Mouse (Mus musculus): ENCODE measurements around the gene 4931428F04Rik. TPM values are rescaled to one million over a fixed set of nuclear protein-coding genes. Genes with fewer than 3 reads are reported as not detected.
"Not testable (repeated sequence)": the region's sequence is repeated elsewhere in the genome, so short reads cannot be mapped to it uniquely, and the experiment has no call there.

The 4931428F04Rik gene
- total RNA-seq, 2 experiments from 2014 or later, result 1.7 TPM; not detected in 1

- ATAC-seq (replicated peaks; ENCODE audit: low FRiP score, poor library complexity, severe bottlenecking), result not testable (repeated sequence)
These were observed 1.7 kb upstream of the 4931428F04Rik start for GRCm38 (mm10) chr8:105291364-105291763.

GRCm38 (mm10) chr8:105290554-105291314 is 1.1 kb upstream of the 4931428F04Rik start:
- ATAC-seq (replicated peaks; ENCODE audit: low FRiP score, poor library complexity, severe bottlenecking), result peak; percentile 75

GRCm38 (mm10) chr8:105288958-105289732 is 519 bp downstream of the 4931428F04Rik start:
- ATAC-seq (replicated peaks; ENCODE audit: low FRiP score, poor library complexity, severe bottlenecking), result peak; percentile 62

DNA sequence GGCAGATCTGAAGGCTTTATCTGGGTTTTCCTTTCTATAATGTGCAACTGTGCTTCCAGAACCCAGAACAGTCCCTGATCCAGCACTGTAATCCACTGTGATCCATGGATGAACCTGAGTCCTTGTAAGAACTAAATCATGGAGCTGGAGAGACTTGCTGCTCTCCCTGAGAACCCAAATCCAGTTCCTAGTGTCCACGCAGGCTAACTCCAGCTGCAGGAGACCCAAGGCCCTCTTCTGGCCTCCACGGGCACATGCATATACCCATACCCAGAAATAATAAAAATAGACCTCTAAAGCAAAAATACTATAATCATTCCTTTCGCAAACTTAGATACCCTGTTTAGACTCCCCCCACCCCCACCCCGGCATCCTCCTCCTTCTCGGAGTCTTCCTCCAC is 1.4 kb downstream of the 4931428F04Rik start:
- no peak for ATAC-seq (replicated peaks; ENCODE audit: low FRiP score, poor library complexity, severe bottlenecking)

- ATAC-seq (replicated peaks; ENCODE audit: low FRiP score, poor library complexity, severe bottlenecking), result no peak
These were observed 2.8 kb downstream of the 4931428F04Rik start for GRCm38 (mm10) chr8:105286907-105287306.

DNA sequence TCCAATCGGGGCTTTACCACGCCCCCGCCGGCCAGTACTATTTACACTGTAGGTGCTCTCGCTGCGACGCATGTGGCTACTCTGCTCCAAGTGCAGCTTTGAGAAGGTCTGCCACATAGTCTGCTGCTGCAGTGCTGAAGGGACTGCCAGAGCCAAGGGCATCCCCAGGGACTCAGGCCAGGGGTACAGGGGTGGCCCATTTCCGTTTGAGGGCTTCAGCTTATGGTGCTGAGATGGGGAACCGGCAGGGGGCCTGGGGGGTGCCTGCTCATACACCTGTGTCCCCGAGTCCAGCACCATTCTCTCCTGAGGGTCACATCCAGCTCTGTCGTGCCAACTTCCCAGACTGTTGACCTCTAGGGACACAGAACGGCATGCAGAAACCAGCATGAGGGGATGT is 4.2 kb downstream of the 4931428F04Rik start:
- no peak for ATAC-seq (replicated peaks; ENCODE audit: low FRiP score, poor library complexity, severe bottlenecking)

- peak; percentile 59 for ATAC-seq (replicated peaks; ENCODE audit: low FRiP score, poor library complexity, severe bottlenecking)
These were observed 6.6 kb downstream of the 4931428F04Rik start for GRCm38 (mm10) chr8:105283074-105283473.

DNA sequence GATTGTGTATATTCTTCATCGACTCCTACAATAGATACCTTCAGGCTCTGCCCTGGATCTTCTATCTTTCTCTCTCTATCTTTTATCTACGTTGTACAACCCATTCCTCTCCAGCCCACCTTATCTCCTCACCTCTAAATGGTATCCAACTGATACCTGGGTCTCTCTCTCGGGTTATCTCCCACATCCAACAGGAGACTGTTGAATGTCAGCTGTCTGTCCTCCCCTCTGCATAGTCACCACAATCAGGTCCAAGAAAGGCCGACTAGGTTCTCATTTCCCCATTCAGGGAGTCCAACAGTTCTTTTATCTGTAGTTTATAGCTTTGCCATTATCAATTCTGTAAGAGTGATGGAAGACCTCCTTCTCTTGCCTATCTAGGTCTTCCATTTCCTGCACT is 7.4 kb downstream of the 4931428F04Rik start:
- ATAC-seq (replicated peaks; ENCODE audit: low FRiP score, poor library complexity, severe bottlenecking), result no peak

DNA sequence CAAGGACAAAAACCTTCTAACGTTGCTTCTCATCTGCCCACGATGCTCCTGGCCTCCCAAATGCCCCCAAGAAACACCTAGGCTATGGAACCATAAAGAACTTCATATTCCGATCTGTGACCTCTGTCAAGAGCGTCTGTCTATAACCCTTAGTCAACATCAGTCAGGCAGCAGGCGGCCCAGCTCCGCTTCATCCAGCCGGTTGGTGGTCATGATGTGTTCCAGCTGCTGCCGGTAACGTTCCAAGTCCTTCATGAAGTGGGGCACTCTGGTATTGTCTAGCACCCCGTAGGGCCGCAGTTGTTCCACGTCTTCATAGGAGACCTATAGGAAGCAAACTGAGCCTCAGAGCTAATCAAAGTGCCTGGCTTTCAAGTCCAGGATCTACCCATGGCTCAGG is 7.8 kb downstream of the 4931428F04Rik start:
- no peak for ATAC-seq (replicated peaks; ENCODE audit: low FRiP score, poor library complexity, severe bottlenecking)

GRCm38 (mm10) chr8:105280567-105280966 is 9.1 kb downstream of the 4931428F04Rik start:
- no peak for ATAC-seq (replicated peaks; ENCODE audit: low FRiP score, poor library complexity, severe bottlenecking)

GRCm38 (mm10) chr8:105278911-105279334 is 10.7 kb downstream of the 4931428F04Rik start:
- peak; percentile 78 for ATAC-seq (replicated peaks; ENCODE audit: low FRiP score, poor library complexity, severe bottlenecking)

DNA sequence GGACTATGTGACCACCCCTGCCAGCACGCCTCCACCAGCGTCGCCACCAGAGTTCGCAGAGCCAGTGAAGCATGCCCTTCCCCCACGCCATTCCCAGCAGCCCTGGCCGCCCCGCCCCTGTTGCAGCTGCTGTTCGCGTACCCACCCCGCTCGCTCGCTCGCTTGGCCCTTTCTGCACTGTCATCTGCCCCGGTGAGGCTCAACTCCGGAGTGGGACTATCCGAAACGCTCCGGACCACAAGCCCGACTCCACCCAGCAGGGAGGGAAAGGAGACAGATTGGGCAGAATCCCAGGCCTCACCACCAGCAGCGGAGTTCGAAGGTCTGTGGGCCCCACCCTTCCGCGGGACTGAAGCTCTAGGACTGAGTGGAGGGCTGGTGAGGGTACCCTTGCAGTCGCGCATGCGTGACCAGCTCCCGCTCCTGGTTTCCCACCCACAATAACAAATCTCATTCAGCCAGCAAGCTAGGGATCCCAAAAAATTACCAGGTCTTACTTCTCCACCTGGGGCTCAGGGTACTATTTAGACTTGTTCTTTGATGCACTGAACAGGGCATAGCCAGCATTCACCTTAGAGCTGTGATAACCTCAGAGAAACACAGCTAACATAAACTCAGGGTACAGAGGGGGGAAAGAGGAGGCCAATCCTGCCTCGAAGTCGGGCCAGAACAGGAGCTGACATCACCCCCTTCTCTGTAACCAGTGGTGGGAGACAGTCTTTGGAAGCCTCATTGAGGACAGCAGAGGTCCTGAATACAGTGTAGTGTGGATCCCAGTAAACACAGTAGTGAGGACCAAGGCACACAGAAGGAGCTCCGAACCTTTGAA is 13.2 kb downstream of the 4931428F04Rik start:
- ATAC-seq (replicated peaks; ENCODE audit: low FRiP score, poor library complexity, severe bottlenecking), result peak; percentile 46

DNA sequence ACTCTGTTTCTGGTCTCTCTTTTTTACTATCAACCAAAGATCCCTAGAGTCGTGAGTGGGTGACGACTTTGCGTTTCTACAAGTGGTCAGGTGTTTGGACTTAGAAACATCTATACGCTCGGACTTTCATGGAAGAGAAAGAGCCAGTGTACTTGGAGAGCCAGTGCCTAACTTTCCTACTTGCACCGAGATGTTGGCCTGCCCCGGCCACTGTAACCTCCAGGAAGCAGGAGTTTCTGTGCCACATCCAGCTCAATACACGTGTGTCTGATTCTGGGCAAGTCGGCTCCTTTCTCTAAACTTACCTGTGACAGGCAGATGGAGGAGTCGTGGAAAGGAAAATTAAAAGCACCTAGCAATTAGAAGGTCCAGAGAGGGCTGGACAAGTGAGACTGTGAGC is 13.8 kb downstream of the 4931428F04Rik start, which contains the start of gene Nol3:
Nol3 (plus strand) TSS at position 301 of the 400 bp plus-strand sequence.
- ATAC-seq (replicated peaks; ENCODE audit: low FRiP score, poor library complexity, severe bottlenecking), result no peak

DNA sequence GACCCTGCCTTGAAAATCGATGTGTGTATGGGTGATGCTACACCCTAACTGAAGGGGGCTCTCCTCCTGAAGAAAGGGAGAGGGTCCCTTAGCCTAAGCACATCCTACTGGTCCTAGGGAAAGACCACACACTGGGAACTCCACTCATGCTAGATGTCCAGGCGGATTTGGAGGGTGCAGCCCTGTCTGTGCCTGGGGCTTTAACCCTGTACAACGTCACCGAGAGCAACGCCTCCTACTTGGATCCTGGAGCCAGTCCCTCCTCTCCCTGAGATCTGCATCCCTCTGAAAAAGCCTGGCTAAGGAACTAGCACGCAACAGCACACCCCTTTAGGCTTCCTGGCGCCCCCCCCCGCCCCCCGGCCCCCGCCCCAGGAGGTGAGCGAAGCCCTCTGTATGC is 14.3 kb downstream of the 4931428F04Rik start:
- no peak for ATAC-seq (replicated peaks; ENCODE audit: low FRiP score, poor library complexity, severe bottlenecking)

- no peak for ATAC-seq (replicated peaks; ENCODE audit: low FRiP score, poor library complexity, severe bottlenecking)
These were observed 18.8 kb downstream of the 4931428F04Rik start for GRCm38 (mm10) chr8:105270916-105271186.

GRCm38 (mm10) chr8:105270101-105270915 is 19.4 kb downstream of the 4931428F04Rik start:
- no peak for ATAC-seq (replicated peaks; ENCODE audit: low FRiP score, poor library complexity, severe bottlenecking)

- ATAC-seq (replicated peaks; ENCODE audit: low FRiP score, poor library complexity, severe bottlenecking), result no peak
These were observed 20.2 kb downstream of the 4931428F04Rik start, which contains the start of gene Hsf4 for GRCm38 (mm10) chr8:105269461-105269947. TSS of gene Hsf4 (plus strand) at chr8:105269801.

DNA sequence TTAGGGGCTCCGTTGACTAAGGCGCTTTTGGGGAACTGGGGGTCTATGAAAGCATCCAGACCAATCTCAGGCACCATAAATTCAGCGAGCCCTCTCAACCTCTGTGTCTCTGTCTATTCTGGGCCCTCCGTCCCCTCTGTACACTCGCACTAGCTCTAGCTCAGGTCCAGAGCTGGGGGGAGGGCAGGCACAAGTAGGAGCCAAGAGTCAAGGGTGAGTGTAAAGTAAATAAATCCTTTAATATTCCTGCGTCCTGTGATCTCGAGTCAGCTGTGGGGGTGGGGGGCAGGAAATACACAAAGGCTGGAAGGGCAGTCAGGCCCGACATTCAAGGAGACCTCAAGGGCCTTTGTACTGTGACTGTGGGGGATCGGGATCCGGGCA is 20.6 kb downstream of the 4931428F04Rik start:
- no peak for ATAC-seq (replicated peaks; ENCODE audit: low FRiP score, poor library complexity, severe bottlenecking)

DNA sequence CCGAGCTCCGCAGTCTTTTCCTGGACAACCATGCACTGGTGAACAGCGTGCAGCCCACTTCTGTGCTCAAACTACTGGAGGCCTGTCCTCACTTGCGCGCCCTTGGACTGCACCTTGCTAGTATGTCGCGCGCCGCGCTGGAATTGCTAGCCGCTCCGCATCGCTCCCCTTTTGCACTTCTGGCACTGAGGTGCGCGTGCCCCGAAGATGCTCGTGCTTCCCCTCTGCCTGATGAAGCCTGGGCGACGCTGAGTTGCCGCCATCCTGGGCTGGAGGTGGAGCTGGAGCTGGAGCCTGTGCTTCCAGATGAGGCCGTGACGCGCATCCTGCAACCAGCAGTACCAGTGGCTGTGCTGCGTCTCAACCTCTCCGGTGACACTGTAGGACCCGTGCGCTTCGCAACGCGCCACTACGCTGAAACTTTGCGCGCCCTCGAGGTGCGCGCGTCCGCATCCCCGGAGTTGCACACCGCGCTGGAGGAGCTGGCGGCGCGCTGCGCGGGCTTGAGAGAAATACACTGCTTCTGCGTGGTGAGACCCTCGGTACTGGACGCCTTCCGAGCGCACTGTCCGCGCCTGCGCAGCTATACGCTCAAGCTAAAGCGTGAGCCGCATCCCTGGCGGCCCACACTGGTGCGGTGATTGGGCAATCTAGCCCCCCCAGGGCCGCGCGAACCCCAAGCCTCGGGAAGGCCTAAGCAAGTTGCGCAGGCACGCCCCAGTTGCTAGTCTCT is 21.2 kb downstream of the 4931428F04Rik start:
- ATAC-seq (replicated peaks; ENCODE audit: low FRiP score, poor library complexity, severe bottlenecking), result no peak
